Mouse (Mus musculus) lung, adult 2 months (tissue): Measurements from ENCODE around the gene Gdpd1. TPM values are rescaled to one million over a fixed set of nuclear protein-coding genes. Genes with fewer than 3 reads are reported as not detected.

Source experiments
- DNase-seq: peaks from one replicate; pipeline ENCODE4 v3.0.0; 2022
- H3K4me1 ChIP-seq: fragments of 200-500 bp; 2 replicates; pipeline ENCODE4 v1.6.1; 2011; ENCODE audit warnings: low read length; ENCODE audit not compliant: control insufficient read depth, insufficient read depth
- H3K4me3 ChIP-seq: fragments of 200-500 bp; replicated peaks from 2 replicates; pipeline ENCODE3; 2011; ENCODE audit warnings: low read depth, mild to moderate bottlenecking, control low read depth, low read length; ENCODE audit errors: extremely low read depth
- CTCF ChIP-seq: fragments of 200-500 bp; IDR thresholded peaks from 2 replicates; pipeline ENCODE4 v1.5.1; 2011; ENCODE audit warnings: mild to moderate bottlenecking, low read length, control low read depth; ENCODE audit not compliant: insufficient read depth
- POLR2A ChIP-seq: fragments of 200-500 bp; IDR thresholded peaks from 2 replicates; pipeline ENCODE4 v1.6.1; 2011; ENCODE audit warnings: low read depth, mild to moderate bottlenecking, control low read depth, low read length, borderline replicate concordance; ENCODE audit errors: extremely low read depth
- WGBS: fragments of 180-500 bp; shearing (Covaris S2); methylation state at CpG from one replicate; pipeline ENCODE4 v1.1.7; 2018; 5-methylcytosine and 5-hydroxymethylcytosine counted together
- polyA plus RNA-seq: library from polyadenylated mRNA; depleted of rRNA; stranded (reverse); fragments of >200 nt; gene quantifications from 2 replicates; pipeline ENCODE4 v1.2.3, GENCODE M21; 2012; rRNA removed

The Gdpd1 gene
- polyA plus RNA-seq, 1 experiment, result 13.8 TPM

- DNase-seq, result no peak
- peaks cover 14% of the 10 kb centered on the region for H3K4me1 ChIP-seq
- no peak for TF ChIP-seq CTCF
- no peak for TF ChIP-seq POLR2A
- 50% methylated on average over 10 of the region's 10 CpGs for whole genome bisulfite sequencing
- H3K4me3 ChIP-seq, result no peak overlapping the region
These were observed 78.9 kb downstream of the Gdpd1 start for GRCm38 (mm10) chr11:86994791-86995624.

- no peak overlapping the region for H3K4me3 ChIP-seq
- WGBS, result 19% methylated on average over 6 of the region's 6 CpGs
- H3K4me1 ChIP-seq, result peaks cover 14% of the 10 kb centered on the region
- TF ChIP-seq CTCF (no peak), POLR2A (no peak)
- no peak for DNase-seq
These were observed 79.5 kb downstream of the Gdpd1 start for GRCm38 (mm10) chr11:86994330-86994729.

- under 1% methylated on average over 96 of the region's 96 CpGs for WGBS
- Histone ChIP-seq H3K4me3 (peak within 1 kb of the TSS; percentile 90), H3K4me1 (peaks cover 14% of the 10 kb centered on the region)
- peak; percentile 59; the same call in 1 of the 2 replicates for TF ChIP-seq POLR2A
- TF ChIP-seq CTCF, result no peak
- DNase-seq, result peak; percentile 94
These were observed 80.5 kb downstream of the Gdpd1 start, which contains the start of gene Ypel2 for GRCm38 (mm10) chr11:86993041-86994037. TSS of gene Ypel2 (minus strand) at chr11:86993707.

- TF ChIP-seq POLR2A (no peak), CTCF (no peak)
- peak overlapping the region; percentile 90 for H3K4me3 ChIP-seq
- DNase-seq, result peak; percentile 41
- peaks cover 14% of the 10 kb centered on the region for H3K4me1 ChIP-seq
- 5% methylated on average over 13 of the region's 13 CpGs for WGBS
These were observed 81.3 kb downstream of the Gdpd1 start for GRCm38 (mm10) chr11:86992461-86992988.

GRCm38 (mm10) chr11:86991241-86991640 lies 82.6 kb downstream of the Gdpd1 start:
- no peak for TF ChIP-seq CTCF
- TF ChIP-seq POLR2A, result no peak
- Histone ChIP-seq H3K4me3 (no peak overlapping the region), H3K4me1 (peaks cover 14% of the 10 kb centered on the region)
- WGBS, result 75% methylated on average over 4 of the region's 4 CpGs
- DNase-seq, result no peak

- 83% methylated on average over 3 of the region's 3 CpGs for WGBS
- Histone ChIP-seq H3K4me1 (peaks cover 11% of the 10 kb centered on the region), H3K4me3 (no peak overlapping the region)
- DNase-seq, result no peak
- no peak for TF ChIP-seq CTCF
- TF ChIP-seq POLR2A, result no peak
These were observed 83.6 kb downstream of the Gdpd1 start for GRCm38 (mm10) chr11:86990309-86990708.

GRCm38 (mm10) chr11:86984990-86985389 lies 88.9 kb downstream of the Gdpd1 start:
- TF ChIP-seq POLR2A (no peak), CTCF (no peak)
- Histone ChIP-seq H3K4me1 (peaks cover 2% of the 10 kb centered on the region), H3K4me3 (no peak overlapping the region)
- no peak for DNase-seq
- WGBS, result 80% methylated on average over 3 of the region's 3 CpGs

Other genes starting within 250 kb of the Gdpd1 start
- gene Ypel2, start 80.4 kb downstream of the Gdpd1 start, polyA plus RNA-seq, result 5.9 and 9.7 TPM in 2 replicates
- gene Smg8, start 12.7 kb upstream of the Gdpd1 start, polyA plus RNA-seq, result 6.2 and 7.9 TPM in 2 replicates
- gene Prr11, start 34.6 kb upstream of the Gdpd1 start, polyA plus RNA-seq, result 0.19 and 0.54 TPM in 2 replicates
- 2.8 and 4.9 TPM in 2 replicates for gene Ska2, start 35.2 kb upstream of the Gdpd1 start, polyA plus RNA-seq
- 2.4 and 3.6 TPM in 2 replicates for gene Trim37, start 53.0 kb upstream of the Gdpd1 start, polyA plus RNA-seq